Mouse (Mus musculus) hindbrain, embryonic 14.5 days (tissue): ENCODE data around the gene 1700001C19Rik. TPM values are rescaled to one million over a fixed set of nuclear protein-coding genes. Genes with fewer than 3 reads are reported as not detected.

ENCODE experiments used
- ATAC-seq: fragments of 200-750 bp; cut with Nextera tagmentation; 2 replicates; pipeline ENCODE4 v1.8.0; 2017; ENCODE audit warnings: moderate number of reproducible peaks, mild to moderate bottlenecking, moderate TSS enrichment, moderate library complexity; ENCODE audit not compliant: low FRiP score
- DNase-seq: peaks from one replicate; pipeline ENCODE4 v3.0.0-alpha.2; 2015; ENCODE audit warnings: low spot score
- H3K27ac ChIP-seq: fragments of 300-500 bp; sonication (generic); 2 replicates; pipeline ENCODE4 v1.5.1; 2014; ENCODE audit warnings: mild to moderate bottlenecking, moderate library complexity
- H3K27me3 ChIP-seq: fragments of 300-500 bp; sonication (generic); 2 replicates; pipeline ENCODE4 v1.6.1; 2014; ENCODE audit warnings: mild to moderate bottlenecking, low read length, mixed read lengths; ENCODE audit not compliant: control insufficient read depth, insufficient read depth
- H3K36me3 ChIP-seq: fragments of 300-500 bp; sonication (generic); replicated peaks from 2 replicates; pipeline ENCODE4 v1.6.1; 2014; ENCODE audit not compliant: control insufficient read depth, insufficient read depth
- H3K4me1 ChIP-seq: fragments of 300-500 bp; sonication (generic); replicated peaks from 2 replicates; pipeline ENCODE4 v1.6.1; 2014; ENCODE audit warnings: antibody characterized with exemption, low read length, mixed read lengths; ENCODE audit not compliant: control insufficient read depth, insufficient read depth
- H3K4me2 ChIP-seq: fragments of 300-500 bp; sonication (generic); replicated peaks from 2 replicates; pipeline ENCODE4 v1.6.1; 2014; ENCODE audit warnings: mild to moderate bottlenecking, moderate library complexity
- H3K4me3 ChIP-seq: fragments of 300-500 bp; sonication (generic); replicated peaks from 2 replicates; pipeline ENCODE4 v1.5.1; 2014; ENCODE audit warnings: mild to moderate bottlenecking, low read length
- H3K9ac ChIP-seq: fragments of 300-500 bp; sonication (generic); 2 replicates; pipeline ENCODE4 v1.6.1; 2014
- H3K9me3 ChIP-seq: fragments of 300-500 bp; sonication (generic); 2 replicates; pipeline ENCODE4 v1.6.1; 2016; ENCODE audit warnings: low read length; ENCODE audit not compliant: control insufficient read depth
- WGBS: fragments of 180-500 bp; shearing (Covaris S2); extraction: QIAGEN DNeasy Blood & Tissue Kit; methylation state at CpG from one replicate; pipeline ENCODE4 v1.1.7; 2014; 5-methylcytosine and 5-hydroxymethylcytosine counted together
- polyA plus RNA-seq: library from polyadenylated mRNA; unstranded; fragments of >200 nt; fragmentation: Nextera tagmentation; extraction: Ambion mirVana; gene quantifications from 2 replicates; pipeline ENCODE4 v1.2.1, GENCODE M21; 2014

Gene 1700001C19Rik
- polyA plus RNA-seq, 1 experiment from 2014 or later: 0.47 TPM

DNA sequence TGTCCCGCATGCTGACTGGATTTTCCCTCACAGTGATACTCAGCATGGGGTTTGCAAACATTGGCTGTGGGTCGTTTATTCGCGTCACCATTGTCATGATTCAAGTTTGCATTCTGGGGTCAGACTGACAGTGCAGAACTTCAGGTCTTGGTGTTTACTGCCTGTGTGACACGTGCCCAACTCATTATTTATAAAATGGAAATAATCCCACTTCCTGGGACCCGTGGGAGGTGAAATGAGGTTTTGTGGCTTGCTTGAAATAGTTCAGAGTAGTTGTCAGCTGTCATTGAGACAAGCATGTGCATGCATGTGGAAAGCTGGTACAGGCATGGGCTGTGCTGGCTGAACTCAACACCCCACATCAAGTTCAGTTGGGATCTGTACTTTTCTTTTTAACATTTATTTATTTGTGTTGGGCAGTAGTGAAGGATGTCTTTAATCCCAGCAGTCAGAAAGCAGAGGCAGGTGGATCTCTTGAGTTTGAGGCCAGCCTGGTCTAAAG, 60.3 kb downstream of the 1700001C19Rik start:
- Histone ChIP-seq H3K4me3 (no peak overlapping the region), H3K9me3 (no peaks in the 10 kb centered on the region), H3K27me3 (no peaks in the 10 kb centered on the region), H3K4me2 (no peak overlapping the region), H3K27ac (no peak overlapping the region), H3K36me3 (peaks cover 80% of the 10 kb centered on the region), H3K9ac (no peak overlapping the region), H3K4me1 (no peaks in the 10 kb centered on the region)
- WGBS: 92% methylated on average over 6 of the region's 6 CpGs
- DNase-seq (no peak), ATAC-seq (no peak)

DNA sequence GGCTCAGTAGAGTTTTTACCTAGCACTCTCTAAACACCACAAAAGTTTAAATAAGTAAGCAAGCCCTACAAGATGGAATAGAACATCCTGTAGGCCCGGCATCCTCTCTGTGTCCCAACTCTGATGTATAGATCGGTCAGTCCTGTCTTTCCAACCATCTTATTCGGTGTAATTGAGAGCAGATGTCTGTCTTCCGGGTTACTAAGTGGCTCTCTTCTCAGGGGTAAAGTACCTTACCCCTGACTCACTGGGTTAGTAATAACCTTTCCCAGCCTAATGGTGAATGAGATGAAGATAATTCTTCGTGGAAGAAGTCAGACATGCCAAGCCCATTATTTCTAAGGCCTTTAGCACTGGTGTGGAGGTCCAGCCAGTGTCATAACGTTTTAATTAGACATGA, 63.2 kb downstream of the 1700001C19Rik start:
- H3K4me1 ChIP-seq: peaks cover 7% of the 10 kb centered on the region; the same call in 1 of the 2 replicates
- ATAC-seq (no peak), DNase-seq (no peak)
- no peak overlapping the region for H3K4me2 ChIP-seq
- no peak overlapping the region for H3K4me3 ChIP-seq
- H3K36me3 ChIP-seq: peaks cover 67% of the 10 kb centered on the region
- no peaks in the 10 kb centered on the region for H3K9me3 ChIP-seq
- H3K27ac ChIP-seq: no peak overlapping the region
- no peak overlapping the region for H3K9ac ChIP-seq
- WGBS: 94% methylated on average over 6 of the region's 6 CpGs
- H3K27me3 ChIP-seq: no peaks in the 10 kb centered on the region

DNA sequence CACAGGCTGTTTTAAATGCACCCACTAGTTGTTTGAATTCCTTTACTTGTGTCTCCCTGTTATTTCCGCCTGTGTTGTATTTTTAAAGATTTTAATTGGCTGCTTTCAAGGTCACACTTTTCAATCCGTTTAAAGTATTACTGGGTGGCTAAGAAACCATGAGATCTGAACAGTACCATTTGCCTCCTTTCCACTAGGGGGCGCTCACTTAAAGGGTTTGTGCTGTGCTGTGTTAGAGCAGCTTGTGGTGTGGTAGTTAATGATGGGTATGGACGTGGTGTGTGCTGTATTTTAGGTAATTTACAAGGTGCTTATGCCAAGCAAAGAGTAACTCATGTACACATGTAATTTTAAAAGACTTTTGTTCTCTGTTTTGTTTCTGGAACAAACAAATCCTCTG, 65.7 kb downstream of the 1700001C19Rik start:
- Histone ChIP-seq H3K27ac (no peak overlapping the region), H3K9ac (no peak overlapping the region), H3K4me3 (no peak overlapping the region), H3K36me3 (peaks cover 43% of the 10 kb centered on the region), H3K4me1 (peaks cover 9% of the 10 kb centered on the region; the same call in 1 of the 2 replicates), H3K27me3 (no peaks in the 10 kb centered on the region), H3K4me2 (no peak overlapping the region), H3K9me3 (no peaks in the 10 kb centered on the region)
- peak; percentile 87 for DNase-seq
- 0 out of 2 replicates have a peak, but pooled peaks have one; percentile 46 for ATAC-seq
- 9% methylated on average over 4 of the region's 4 CpGs for WGBS

DNA sequence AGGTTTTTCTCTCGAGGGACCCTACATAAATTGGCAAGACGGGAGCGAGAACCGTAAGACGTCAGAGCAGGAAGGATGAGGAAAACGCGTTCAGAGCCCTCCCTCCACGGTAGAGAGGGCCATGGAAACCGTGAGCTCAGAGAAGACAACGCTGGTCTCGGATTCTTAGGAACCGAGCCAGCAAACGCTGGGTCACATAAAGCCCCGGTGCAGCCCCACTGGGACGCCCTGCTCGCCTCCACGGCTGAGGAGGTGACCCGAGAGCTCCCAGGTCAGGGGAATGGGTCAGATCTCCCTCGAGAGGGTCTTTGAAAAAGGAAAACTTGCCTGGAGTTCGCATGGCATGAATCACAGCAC, 68.1 kb downstream of the 1700001C19Rik start:
- Histone ChIP-seq H3K9ac (peak overlapping the region; percentile 62), H3K4me3 (peak overlapping the region; percentile 79), H3K4me1 (peaks cover 9% of the 10 kb centered on the region; the same call in 1 of the 2 replicates), H3K4me2 (peak overlapping the region; percentile 85), H3K9me3 (no peaks in the 10 kb centered on the region), H3K27me3 (no peaks in the 10 kb centered on the region), H3K36me3 (peaks cover 19% of the 10 kb centered on the region), H3K27ac (peak overlapping the region; percentile 88)
- DNase-seq: no peak
- peak; percentile 67; the same call in 1 of the 2 replicates for ATAC-seq
- 3% methylated on average over 20 of the region's 20 CpGs for WGBS

DNA sequence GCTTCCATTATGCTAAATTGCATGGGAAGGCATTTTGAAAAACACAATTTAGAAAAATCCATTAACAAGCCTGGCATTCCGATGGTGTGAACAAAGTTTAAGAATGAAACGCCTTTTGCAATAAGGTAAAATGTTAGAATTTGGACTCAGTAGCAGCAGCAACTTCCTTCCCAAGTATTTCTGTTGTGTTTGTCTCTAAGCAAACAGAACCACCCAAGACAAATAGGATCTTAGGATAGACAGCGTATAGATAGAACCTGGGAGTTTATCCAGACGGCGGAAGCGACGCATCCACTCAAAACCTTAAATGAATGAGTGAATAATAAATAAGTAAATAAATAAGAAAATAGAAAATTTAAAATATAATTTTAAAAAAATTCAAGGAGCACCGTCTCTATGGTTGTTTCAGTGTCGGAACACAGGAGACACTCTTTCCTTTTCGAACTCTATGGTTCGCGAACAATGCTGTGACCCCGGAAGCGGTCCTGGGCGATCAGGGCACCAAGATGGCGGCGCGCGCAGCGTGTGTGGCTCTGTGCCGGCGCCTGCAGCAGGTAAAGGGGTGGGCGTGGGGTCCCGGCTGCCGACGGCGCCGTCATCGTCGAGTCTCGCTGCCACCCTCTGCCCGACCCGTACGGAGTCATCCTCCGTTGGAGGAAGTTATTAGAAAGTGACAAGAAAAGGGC, 68.6 kb downstream of the 1700001C19Rik start, which contains the start of gene Mrps10:
Gene Mrps10, plus strand, starts transcription at position 487 of the 686 bp plus-strand sequence.
- Histone ChIP-seq H3K4me2 (peak within 1 kb of the TSS; percentile 85), H3K36me3 (peaks cover 14% of the 10 kb centered on the region), H3K27ac (peak within 1 kb of the TSS; percentile 88), H3K9ac (peak within 1 kb of the TSS; percentile 62), H3K4me3 (peak within 1 kb of the TSS; percentile 79), H3K9me3 (no peaks in the 10 kb centered on the region), H3K27me3 (no peaks in the 10 kb centered on the region), H3K4me1 (peaks cover 9% of the 10 kb centered on the region; the same call in 1 of the 2 replicates)
- WGBS: 5% methylated on average over 35 of the region's 35 CpGs
- ATAC-seq (peak; percentile 93), DNase-seq (peak; percentile 94)

Other genes with a start within 250 kb of the 1700001C19Rik start
- 61.7 and 72.3 TPM in 2 replicates for gene Mrps10, start 68.5 kb downstream of the 1700001C19Rik start, polyA plus RNA-seq
- gene Guca1b, start 52.0 kb downstream of the 1700001C19Rik start, polyA plus RNA-seq: 0.25 and 0.46 TPM in 2 replicates
- gene Guca1a, start 36.8 kb downstream of the 1700001C19Rik start, polyA plus RNA-seq: 0.31 and 0.40 TPM in 2 replicates
- gene AI661453, start 761 bp downstream of the 1700001C19Rik start, polyA plus RNA-seq: 0.23 and 0.31 TPM in 2 replicates
- 16.4 and 16.9 TPM in 2 replicates for gene Taf8, start 64.9 kb upstream of the 1700001C19Rik start, polyA plus RNA-seq
- 78.9 and 80.3 TPM in 2 replicates for gene Ccnd3, start 67.7 kb upstream of the 1700001C19Rik start, polyA plus RNA-seq
- gene Bysl, start 174.1 kb upstream of the 1700001C19Rik start, polyA plus RNA-seq: 33.3 and 34.3 TPM in 2 replicates
- gene Med20, start 174.2 kb upstream of the 1700001C19Rik start, polyA plus RNA-seq: 42.3 and 44.7 TPM in 2 replicates
- 3.0 and 3.1 TPM in 2 replicates for gene Gm20517, start 174.2 kb upstream of the 1700001C19Rik start, polyA plus RNA-seq
- 6.7 and 7.6 TPM in 2 replicates for gene Usp49, start 193.3 kb upstream of the 1700001C19Rik start, polyA plus RNA-seq